Mouse (Mus musculus) ES-Bruce4 (cell line): ENCODE measurements around the gene Calhm4. TPM values are rescaled to one million over a fixed set of nuclear protein-coding genes. Genes with fewer than 3 reads are reported as not detected.

Experiments
- H3K27ac ChIP-seq: 2 replicates; pipeline ENCODE4 v1.5.1; 2012; ENCODE audit warnings: low read length, inconsistent platforms; ENCODE audit not compliant: insufficient read depth
- H3K27me3 ChIP-seq: 2 replicates; pipeline ENCODE4 v1.6.1; 2012; ENCODE audit warnings: mild to moderate bottlenecking, low read length, inconsistent platforms; ENCODE audit not compliant: control insufficient read depth, poor library complexity, insufficient read depth, severe bottlenecking
- H3K36me3 ChIP-seq: 2 replicates; pipeline ENCODE4 v1.6.1; 2012; ENCODE audit warnings: inconsistent platforms, mild to moderate bottlenecking, low read length, moderate library complexity; ENCODE audit not compliant: control insufficient read depth, poor library complexity, insufficient read depth, severe bottlenecking
- H3K4me1 ChIP-seq: one replicate; pipeline ENCODE4 v1.8.1; 2011; ENCODE audit warnings: low read length; ENCODE audit not compliant: control insufficient read depth, insufficient read depth
- H3K4me3 ChIP-seq: 2 replicates; pipeline ENCODE4 v1.5.1; 2011; ENCODE audit warnings: low read depth, mild to moderate bottlenecking, low read length
- H3K9ac ChIP-seq: 2 replicates; pipeline ENCODE4 v1.6.1; 2012; ENCODE audit warnings: low read depth, mild to moderate bottlenecking, inconsistent platforms; ENCODE audit not compliant: poor library complexity, severe bottlenecking
- H3K9me3 ChIP-seq: replicated peaks from 2 replicates; pipeline ENCODE4 v1.6.1; 2012; ENCODE audit warnings: mild to moderate bottlenecking, low read length, inconsistent platforms; ENCODE audit not compliant: control insufficient read depth, poor library complexity, insufficient read depth, severe bottlenecking
- CTCF ChIP-seq: IDR thresholded peaks from one replicate; pipeline ENCODE4 v1.8.1; 2011; ENCODE audit warnings: low read depth, low read length
- EP300 ChIP-seq: IDR thresholded peaks from 2 replicates; pipeline ENCODE4 v1.6.1; 2011; ENCODE audit warnings: low read depth, low read length; ENCODE audit not compliant: insufficient read depth
- POLR2A ChIP-seq: IDR thresholded peaks from one replicate; pipeline ENCODE4 v1.8.1; 2011; ENCODE audit warnings: low read length; ENCODE audit not compliant: insufficient read depth
- polyA plus RNA-seq: library from polyadenylated mRNA; stranded (reverse); fragments of >200 nt; gene quantifications from 2 replicates; pipeline ENCODE4 v1.2.4, GENCODE M21; 2011; ENCODE audit warnings: low read depth; ENCODE audit not compliant: missing spikeins, insufficient read depth, insufficient read length

The Calhm4 gene
- polyA plus RNA-seq, 1 experiment, result not detected

- Histone ChIP-seq H3K9me3 (no peaks in the 10 kb centered on the region), H3K9ac (no peak within 1 kb of the TSS), H3K27me3 (no peaks in the 10 kb centered on the region), H3K4me1 (no peaks in the 10 kb centered on the region), H3K36me3 (no peaks in the 10 kb centered on the region), H3K4me3 (no peak within 1 kb of the TSS), H3K27ac (no peak within 1 kb of the TSS)
- TF ChIP-seq POLR2A, result no peak
- TF ChIP-seq CTCF, result no peak
- no peak for TF ChIP-seq EP300
Observed at GRCm38 (mm10) chr10:34037401-34037800, 6.7 kb downstream of the Calhm4 start, which contains the start of gene Trappc3l. Trappc3l (plus strand) TSS chr10:34037597.

GRCm38 (mm10) chr10:34036587-34036986, 7.5 kb downstream of the Calhm4 start:
- no peaks in the 10 kb centered on the region for H3K27me3 ChIP-seq
- no peak for TF ChIP-seq CTCF
- TF ChIP-seq EP300, result no peak
- no peaks in the 10 kb centered on the region for H3K4me1 ChIP-seq
- no peaks in the 10 kb centered on the region for H3K9me3 ChIP-seq
- no peaks in the 10 kb centered on the region for H3K36me3 ChIP-seq
- H3K9ac ChIP-seq, result no peak overlapping the region
- no peak overlapping the region for H3K4me3 ChIP-seq
- no peak overlapping the region for H3K27ac ChIP-seq

GRCm38 (mm10) chr10:34033630-34034305, 10.3 kb downstream of the Calhm4 start:
- TF ChIP-seq CTCF (peak; percentile 84), POLR2A (no peak), EP300 (no peak)
- no peak overlapping the region for H3K9ac ChIP-seq
- H3K4me1 ChIP-seq, result peaks cover 2% of the 10 kb centered on the region
- H3K9me3 ChIP-seq, result no peaks in the 10 kb centered on the region
- H3K36me3 ChIP-seq, result no peaks in the 10 kb centered on the region
- H3K27me3 ChIP-seq, result no peaks in the 10 kb centered on the region
- no peak overlapping the region for H3K27ac ChIP-seq
- peak overlapping the region; percentile 11; the same call in 1 of the 2 replicates for H3K4me3 ChIP-seq

GRCm38 (mm10) chr10:34030322-34030721, 13.8 kb downstream of the Calhm4 start:
- H3K36me3 ChIP-seq, result no peaks in the 10 kb centered on the region
- H3K9me3 ChIP-seq, result no peaks in the 10 kb centered on the region

GRCm38 (mm10) chr10:34019302-34020075, 24.6 kb downstream of the Calhm4 start, which contains the start of gene Rwdd1:
Rwdd1 (minus strand) TSS chr10:34019624.
- Histone ChIP-seq H3K9me3 (no peaks in the 10 kb centered on the region), H3K27ac (peak within 1 kb of the TSS; percentile 85), H3K27me3 (no peaks in the 10 kb centered on the region), H3K4me1 (no peaks in the 10 kb centered on the region), H3K9ac (peak within 1 kb of the TSS; percentile 90), H3K4me3 (peak within 1 kb of the TSS; percentile 94), H3K36me3 (0 out of 2 replicates have a peak, but pooled peaks cover 2% of the 10 kb centered on the region)
- TF ChIP-seq EP300 (peak; percentile 58; the same call in 1 of the 2 replicates), POLR2A (peak; percentile 38), CTCF (no peak)

More at GRCm38 (mm10) chr10:34030322-34030721, 13.8 kb downstream of the Calhm4 start:
- H3K27me3 ChIP-seq, result no peaks in the 10 kb centered on the region
- H3K27ac ChIP-seq, result no peak overlapping the region
- H3K4me1 ChIP-seq, result peaks cover 2% of the 10 kb centered on the region
- TF ChIP-seq POLR2A (no peak), CTCF (no peak), EP300 (no peak)
- no peak overlapping the region for H3K4me3 ChIP-seq
- H3K9ac ChIP-seq, result no peak overlapping the region

GRCm38 (mm10) chr10:34018746-34019301, 25.3 kb downstream of the Calhm4 start:
- Histone ChIP-seq H3K36me3 (0 out of 2 replicates have a peak, but pooled peaks cover 2% of the 10 kb centered on the region), H3K4me3 (peak overlapping the region; percentile 93), H3K4me1 (no peaks in the 10 kb centered on the region), H3K27me3 (no peaks in the 10 kb centered on the region), H3K9ac (peak overlapping the region; percentile 90), H3K27ac (peak overlapping the region; percentile 47), H3K9me3 (no peaks in the 10 kb centered on the region)
- TF ChIP-seq POLR2A, result no peak
- no peak for TF ChIP-seq EP300
- TF ChIP-seq CTCF, result no peak
